Mouse (Mus musculus): Measurements from ENCODE around the gene Pcyt2.
A peak's percentile ranks its signal among the peaks of the same experiment; 100 is the strongest.

The Pcyt2 gene

DNA sequence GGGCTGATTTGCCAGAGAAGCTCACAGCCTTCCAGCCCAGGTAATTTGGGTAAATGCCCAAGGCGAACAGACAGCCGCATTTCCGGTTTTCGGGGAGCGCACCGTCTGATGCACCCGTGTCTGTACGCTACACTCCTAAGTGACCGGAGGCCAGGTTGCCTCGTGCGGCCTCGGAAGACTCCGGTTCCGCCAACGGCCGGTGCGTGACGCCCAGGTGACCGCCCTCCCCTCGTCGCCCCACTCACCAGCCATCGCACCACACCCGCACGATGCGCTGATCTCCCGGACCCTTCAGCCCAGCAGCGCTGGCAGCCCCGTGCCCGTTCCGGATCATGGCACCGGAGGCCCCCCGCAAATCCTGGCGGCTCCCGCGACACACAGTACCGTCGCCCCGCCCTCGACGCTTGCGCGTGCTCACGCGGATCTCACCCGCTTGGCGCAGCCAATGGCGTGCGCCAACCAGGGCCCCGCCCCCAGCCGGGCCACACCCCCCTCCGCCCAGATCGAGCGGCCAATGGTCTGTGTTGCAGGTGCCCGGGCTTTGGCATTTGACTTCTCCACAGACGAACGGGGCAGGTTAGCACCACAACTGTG, at the start of gene Pcyt2:
Pcyt2 (minus strand) TSS at position 418 of the 594 bp plus-strand sequence.
- peak; percentile 57 for ATAC-seq (ENCODE audit: insufficient number of reproducible peaks, low FRiP score, low TSS enrichment)

DNA sequence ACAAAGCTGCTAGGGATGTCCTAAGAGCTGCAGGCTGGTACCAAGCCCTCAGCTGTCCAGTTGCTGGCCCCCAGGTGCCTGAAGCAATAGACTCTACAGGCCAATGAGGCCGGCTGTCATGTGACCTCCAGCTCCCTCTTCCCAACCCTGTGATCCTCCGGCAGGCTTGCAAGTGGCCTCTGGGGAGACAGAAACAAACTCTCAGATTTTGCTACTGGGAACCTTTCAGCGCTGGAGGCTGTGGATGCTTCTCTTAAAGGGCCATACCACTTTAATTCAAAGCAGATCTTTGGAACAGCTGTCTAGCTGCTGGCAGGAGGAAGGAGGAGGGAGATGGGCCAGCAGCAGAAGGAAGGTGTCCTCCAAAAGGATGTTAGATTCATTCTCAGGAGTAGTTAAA, 48.9 kb upstream of the Pcyt2 start:
- ATAC-seq (ENCODE audit: insufficient number of reproducible peaks, low FRiP score, low TSS enrichment) = no peak

DNA sequence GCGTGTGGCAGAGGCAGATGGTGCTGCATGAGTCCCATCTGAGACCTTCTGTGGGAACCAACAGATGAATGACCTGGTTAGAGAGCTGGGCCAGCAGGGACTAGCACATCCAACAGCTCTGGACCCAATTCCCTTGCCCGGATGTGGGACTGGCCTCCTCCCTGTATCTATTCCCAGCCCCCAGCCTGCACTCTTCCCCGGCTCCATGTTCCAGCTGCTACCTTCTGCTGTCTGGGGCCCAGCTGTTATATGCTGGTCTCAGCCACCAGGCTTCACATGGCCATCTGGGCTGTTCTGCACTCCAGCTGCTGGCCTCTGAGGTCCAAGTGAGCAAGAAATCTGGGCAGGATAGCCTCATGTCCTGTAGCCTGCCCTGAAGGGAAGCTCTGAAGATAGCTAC, 47.7 kb upstream of the Pcyt2 start:
- ATAC-seq (ENCODE audit: insufficient number of reproducible peaks, low FRiP score, low TSS enrichment) = no peak

DNA sequence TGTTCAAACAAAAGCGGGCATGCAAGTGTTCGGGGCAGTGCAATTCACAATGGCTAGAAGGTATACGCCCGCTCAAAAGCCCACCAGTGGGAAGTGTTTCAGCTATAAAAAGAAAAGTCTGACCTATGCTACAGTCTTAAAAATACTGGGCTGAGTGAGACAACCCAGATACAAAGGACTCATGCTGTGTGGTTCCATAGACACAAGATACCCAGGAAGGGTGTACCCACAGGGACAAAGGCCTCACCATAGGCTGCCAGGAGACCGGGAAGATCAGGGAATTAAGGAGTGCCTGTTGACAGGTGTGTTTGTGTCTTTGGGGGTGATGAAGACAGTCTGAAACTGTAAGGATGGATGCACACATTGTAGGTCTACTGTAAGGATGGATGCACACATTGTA, 46.0 kb upstream of the Pcyt2 start:
- ATAC-seq (ENCODE audit: insufficient number of reproducible peaks, low FRiP score, low TSS enrichment) = no peak

DNA sequence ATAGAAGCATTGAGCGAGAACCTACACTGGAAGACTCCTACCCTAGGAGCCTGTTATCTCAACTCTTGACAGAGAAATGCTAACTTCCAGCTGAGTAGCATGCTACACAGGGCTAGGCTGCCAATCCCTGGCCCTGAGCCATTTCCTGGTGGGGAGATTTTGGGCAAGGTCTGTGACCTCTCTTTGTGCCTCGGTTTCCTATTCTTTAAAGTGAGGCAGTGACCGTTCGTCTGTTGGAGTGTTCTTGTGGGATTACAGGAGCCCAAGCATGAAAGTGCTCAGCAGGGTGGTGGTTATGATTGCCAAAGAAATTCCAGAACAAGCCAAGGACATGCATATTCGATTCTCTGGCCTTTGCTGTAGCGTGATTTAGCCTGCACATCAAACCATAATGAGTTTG, 45.0 kb upstream of the Pcyt2 start:
- no peak for ATAC-seq (ENCODE audit: insufficient number of reproducible peaks, low FRiP score, low TSS enrichment)

DNA sequence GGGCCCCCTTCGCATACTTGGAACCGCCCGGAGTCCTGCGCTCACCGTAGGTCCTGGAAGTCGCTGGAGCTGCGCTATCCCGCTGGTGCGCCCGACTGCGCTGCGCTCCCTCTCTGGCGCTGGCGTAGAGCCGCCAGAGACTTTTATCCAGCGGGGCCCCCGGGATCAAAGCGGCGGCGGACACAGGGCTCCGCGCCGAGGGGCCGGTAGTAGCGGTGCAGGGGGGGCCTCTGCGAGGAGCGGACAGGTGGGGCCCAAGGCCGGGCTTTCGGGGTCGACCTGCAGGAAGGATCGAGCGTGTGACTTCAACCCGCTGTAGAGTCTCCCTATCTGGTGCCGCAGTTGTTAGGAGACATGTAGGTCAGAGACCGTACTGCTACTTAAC, 43.3 kb upstream of the Pcyt2 start, which contains the start of gene Notum:
Notum (minus strand) TSS at position 100 of the 385 bp plus-strand sequence.
- ATAC-seq (ENCODE audit: insufficient number of reproducible peaks, low FRiP score, low TSS enrichment) = no peak

DNA sequence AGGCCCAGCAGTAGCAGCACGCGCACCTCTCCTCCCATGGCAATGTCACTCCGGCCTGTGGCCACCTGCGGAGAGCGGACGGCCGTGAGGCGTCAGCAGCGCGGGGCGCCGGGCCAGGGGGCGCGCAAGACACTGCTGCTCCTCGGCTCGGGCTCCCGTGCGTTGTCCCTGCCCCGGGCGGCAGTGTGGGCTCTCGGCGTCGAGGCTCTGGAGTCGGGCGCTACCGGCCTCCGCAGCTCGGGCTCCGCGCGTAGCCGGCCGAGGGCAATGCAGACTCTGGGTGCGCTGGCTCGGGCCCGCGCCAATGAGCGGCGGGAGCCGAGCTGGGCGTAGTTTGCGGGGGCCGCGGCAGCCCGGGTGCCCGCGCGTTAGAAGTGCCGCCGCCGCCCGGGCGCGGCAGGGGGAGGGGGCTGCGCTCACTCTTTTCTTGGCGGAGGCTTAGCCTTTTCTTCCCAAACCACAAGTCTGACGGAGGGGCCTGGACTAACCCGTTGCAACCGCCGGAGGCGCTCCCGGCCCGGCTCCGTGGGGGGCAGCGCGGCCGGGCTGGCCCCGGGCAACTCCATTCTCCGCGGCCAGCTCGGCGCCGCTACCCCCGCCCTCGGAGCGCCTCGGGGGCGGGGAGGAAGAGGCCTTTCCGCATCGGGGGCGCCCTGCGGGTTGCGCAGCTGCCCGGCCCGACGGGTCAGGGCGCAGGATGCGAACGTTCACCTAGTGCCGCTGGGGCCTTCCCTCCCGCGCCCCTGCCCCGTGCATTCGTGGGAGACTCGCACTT, 42.8 kb upstream of the Pcyt2 start:
- no peak for ATAC-seq (ENCODE audit: insufficient number of reproducible peaks, low FRiP score, low TSS enrichment)

DNA sequence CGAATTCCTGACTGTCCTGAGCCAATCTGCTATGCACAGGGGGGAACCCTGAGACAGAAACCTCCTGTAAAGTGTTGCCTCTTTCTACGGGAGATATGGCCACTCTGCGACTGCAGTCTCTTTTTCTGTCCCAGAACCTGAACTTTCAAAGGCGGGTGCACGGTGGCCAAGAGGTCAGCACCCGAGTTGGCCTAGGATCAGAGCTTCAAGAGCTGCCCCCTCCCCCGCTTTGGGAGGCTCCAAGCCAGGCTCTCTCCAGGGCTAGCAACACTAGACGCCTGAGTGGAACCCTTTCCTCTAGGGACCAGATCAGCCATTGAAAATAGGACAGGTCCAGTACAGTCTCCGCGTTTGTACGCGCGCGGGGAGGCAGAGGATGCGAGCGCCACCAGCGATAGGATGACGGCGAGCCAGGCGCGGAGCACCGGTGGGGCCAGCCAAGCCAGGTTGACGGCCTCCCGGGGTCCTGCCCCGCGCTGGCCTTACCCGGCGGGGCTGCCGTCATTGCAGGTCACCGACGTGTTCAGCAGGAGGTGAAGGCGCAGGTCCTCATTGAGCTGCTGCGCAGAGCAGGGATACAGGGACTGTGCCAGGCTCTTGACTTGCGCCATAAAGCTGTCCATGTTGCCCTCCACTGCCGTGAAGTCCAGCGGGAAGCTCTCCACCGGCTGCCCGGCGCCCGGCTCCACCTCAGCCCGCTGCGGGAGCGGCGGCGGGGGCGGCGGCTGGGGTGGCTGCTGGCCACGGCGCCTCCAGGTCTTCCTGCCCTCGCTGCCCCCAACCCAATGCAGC, 42.0 kb upstream of the Pcyt2 start:
- ATAC-seq (ENCODE audit: insufficient number of reproducible peaks, low FRiP score, low TSS enrichment) = no peak

DNA sequence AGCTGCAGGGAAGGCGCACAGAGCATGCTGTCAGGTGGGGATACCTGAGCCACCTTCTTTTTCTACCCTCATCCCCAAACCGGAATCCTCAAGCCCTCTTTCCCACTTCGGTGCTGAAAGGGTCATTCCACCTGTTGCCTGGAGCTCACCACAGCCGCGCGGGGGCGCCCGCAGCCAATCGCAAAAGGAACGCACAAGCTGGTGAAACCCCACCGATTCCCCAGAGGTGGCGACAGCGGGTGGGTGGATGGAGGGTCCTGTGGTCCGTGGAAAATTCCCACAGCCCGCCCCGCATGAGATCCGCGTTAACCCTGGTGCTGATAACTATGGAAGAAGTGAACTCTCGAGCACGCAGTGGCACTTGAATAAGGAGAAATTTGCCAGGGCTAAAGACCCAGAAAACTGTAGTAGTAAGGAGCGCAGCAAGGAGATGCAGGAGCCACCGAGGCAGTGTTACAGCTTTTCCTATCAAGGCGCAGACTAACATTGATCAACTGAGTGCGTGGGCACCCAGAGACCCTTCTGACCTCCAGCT, 41.2 kb upstream of the Pcyt2 start:
- ATAC-seq (ENCODE audit: insufficient number of reproducible peaks, low FRiP score, low TSS enrichment) = no peak

DNA sequence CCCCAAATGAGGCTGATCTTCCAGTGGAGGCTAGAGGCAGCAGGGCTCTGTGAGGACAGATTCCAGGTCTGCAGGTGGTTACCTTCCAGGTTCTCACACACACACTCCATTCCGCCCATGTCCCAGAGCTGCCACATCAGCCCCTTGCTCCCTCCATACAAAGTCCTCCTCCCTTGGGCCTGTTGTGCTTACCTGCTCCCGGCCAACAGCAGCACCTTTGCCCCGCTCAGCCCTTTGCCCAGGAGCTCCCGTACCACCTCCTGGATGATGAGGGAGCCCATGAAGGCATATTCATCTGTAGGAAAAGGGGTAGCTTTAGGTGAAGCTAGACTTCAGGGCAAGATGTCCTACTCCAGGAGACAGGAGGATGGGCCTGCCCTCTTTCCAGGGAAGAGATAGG, 39.6 kb upstream of the Pcyt2 start:
- ATAC-seq (ENCODE audit: insufficient number of reproducible peaks, low FRiP score, low TSS enrichment) = no peak

DNA sequence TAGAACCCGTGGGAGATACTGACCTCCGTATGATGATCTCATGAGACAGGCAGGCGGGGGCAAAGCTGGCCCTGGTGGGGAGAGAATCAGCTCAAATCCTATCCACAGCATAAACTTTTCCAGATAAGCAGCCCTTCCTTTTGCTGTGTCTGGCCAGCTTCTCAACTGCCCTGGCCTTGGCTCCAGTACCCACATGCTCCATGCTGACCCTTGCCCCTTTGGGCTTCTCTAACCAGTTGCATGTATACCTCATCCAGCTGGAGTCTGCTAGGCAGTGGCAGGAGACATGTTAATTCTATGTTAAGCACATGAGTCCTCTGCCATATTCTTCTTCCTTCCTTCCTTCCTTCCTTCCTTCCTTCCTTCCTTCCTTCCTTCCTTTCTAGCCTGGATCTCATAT, 37.0 kb upstream of the Pcyt2 start:
- no peak for ATAC-seq (ENCODE audit: insufficient number of reproducible peaks, low FRiP score, low TSS enrichment)

DNA sequence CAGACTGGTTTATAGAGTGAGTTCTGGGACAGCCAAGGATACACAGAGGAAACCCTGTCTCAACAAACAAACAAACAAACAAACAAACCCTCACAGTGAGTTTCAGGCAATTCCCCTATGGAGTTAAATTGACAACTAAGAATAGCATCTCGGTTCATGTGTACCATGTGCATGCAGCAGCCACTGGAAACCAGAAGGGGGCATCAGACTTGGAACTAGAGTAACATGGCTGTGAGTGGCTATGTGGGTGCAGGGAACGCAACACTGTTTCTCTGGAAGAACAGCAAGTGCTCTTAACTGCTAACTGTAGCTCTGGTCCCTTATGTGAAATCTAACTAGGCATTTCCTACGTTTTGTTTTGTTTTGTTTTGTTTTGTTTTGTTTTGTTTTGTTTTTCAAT, 34.1 kb upstream of the Pcyt2 start:
- no peak for ATAC-seq (ENCODE audit: insufficient number of reproducible peaks, low FRiP score, low TSS enrichment)

DNA sequence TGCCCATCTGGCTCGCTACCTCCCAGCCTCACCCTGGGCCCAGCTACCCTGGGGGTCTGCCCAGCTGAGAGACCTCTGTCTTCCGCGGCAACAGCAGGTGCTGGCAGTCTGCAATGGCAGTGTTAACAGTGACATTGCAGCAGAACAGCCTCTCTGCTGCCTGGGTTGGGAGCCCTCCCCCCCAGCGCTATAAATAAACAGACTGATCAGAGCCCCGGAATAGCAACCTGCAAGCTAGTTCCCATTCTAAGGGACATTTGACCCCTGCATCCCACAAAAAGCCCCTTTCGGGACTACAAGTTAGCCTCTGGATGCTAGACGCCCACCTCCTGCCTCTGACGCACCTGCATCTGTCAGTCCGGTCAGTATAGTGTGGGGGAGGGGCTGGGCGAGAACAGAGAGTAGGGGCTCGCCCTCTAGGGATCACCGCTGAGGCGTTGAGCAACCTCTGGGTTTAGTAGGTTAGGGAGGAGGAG, 30.3 kb upstream of the Pcyt2 start, which contains the start of gene Myadml2:
Myadml2 (minus strand) TSS at position 158 of the 476 bp plus-strand sequence.
- no peak for ATAC-seq (ENCODE audit: insufficient number of reproducible peaks, low FRiP score, low TSS enrichment)

DNA sequence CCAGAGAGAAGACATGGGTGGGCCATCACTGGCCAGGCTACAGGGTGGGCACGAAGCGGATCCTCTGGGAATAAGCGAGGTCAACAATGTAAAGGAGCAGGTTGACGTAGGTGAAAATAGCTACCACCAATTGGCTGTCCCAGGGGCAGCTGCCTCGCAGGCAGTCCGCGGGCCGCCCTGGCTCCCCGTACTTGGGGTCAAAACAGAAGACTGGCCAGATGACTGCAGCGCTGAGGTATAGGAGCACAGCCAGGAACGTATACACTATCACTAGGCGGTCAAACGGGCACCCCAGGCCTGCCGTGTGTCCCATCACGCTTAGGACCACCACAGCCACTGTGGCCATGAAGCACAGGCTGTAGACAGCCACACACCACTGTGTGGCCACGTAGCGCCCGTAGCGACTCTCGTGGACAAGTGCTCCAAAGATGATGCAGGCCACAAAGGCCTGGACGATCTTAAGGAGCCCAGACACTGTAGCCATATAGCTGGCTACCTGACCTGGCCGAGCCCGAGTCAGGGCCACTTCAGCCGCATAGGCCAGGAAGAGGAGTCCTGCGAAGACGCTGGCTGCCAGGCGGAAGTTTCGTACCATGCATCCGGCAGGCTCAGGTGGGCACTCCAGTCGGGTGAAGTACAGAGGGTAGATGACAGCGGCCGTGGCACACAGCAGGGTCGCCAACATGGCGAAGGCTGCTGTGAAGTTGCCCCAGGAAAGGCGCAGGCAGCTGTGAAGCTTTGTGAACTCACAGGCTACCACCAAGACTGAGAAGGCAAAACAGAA, 29.5 kb upstream of the Pcyt2 start:
- ATAC-seq (ENCODE audit: insufficient number of reproducible peaks, low FRiP score, low TSS enrichment) = no peak

DNA sequence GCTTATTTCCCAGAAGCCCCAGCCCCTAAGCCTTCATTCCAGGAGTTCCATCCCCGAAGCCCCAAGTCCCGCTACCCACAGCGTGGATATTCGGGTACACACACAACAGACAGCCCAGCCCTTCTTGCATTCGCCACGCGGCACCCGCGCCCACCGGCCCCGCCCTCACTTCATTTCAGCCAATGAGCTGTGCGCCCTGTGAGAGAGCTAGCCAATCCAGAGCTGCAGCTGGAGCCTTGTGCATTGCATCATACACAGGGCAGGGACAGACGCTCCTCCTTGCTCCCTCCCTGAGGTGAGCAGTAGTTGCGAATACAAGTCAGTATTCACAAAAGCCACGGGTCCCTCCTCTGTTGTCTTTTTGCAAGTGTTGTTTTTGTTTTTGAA, 25.9 kb upstream of the Pcyt2 start, which contains the start of gene Pycr1:
Pycr1 (minus strand) TSS at position 169 of the 387 bp plus-strand sequence.
- ATAC-seq (ENCODE audit: insufficient number of reproducible peaks, low FRiP score, low TSS enrichment) = peak; percentile 93

DNA sequence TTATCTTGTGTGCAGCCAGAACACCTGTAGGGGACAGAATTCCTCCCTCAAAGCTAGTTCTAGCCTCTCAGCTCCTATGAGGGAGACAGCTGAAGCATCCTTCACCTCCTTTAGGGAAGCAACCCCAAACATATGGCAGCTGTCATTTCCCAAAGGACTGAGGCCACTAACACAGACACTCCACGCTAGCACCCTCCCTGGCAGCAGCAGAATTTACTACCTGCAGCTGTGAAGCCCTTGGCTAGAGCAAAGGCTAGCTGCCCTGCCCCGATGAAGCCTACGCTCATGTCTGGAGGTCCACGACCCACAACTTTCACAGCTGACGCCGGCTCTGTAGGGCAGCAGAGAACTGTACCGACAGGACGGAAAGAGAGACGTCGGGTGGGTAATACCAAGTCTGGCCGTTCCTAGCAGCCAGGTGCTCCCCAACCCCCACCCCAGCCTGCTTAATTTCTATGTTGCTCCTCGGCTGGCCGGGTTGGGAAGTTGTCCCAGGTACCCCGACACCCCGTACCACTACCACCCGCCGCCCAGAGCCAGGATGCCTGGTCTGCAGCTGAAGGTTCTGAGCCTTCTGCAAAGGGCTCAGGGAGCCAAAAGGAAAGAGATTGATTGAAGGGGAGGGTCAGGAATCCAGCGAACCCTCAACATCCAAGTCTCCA, 25.3 kb upstream of the Pcyt2 start:
- ATAC-seq (ENCODE audit: insufficient number of reproducible peaks, low FRiP score, low TSS enrichment) = no peak

DNA sequence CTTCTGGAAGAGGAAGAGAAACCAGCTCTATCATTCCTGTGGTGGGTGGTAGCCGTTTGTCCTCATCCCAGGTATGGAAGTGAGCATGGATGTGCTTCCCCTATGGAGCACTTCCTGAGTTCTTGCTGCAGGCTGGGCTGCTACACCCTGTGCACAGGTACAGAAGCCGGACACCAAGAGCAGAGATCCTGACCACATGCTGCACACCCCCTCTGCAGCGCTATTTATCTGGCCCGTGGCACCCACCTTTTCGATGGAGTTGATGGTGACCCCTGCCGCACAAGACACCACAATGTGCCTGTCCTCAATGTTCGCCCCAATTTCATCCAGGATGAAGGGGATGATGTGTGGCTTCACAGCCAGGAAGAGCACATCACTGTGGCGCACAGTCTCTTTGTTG, 24.1 kb upstream of the Pcyt2 start:
- no peak for ATAC-seq (ENCODE audit: insufficient number of reproducible peaks, low FRiP score, low TSS enrichment)

DNA sequence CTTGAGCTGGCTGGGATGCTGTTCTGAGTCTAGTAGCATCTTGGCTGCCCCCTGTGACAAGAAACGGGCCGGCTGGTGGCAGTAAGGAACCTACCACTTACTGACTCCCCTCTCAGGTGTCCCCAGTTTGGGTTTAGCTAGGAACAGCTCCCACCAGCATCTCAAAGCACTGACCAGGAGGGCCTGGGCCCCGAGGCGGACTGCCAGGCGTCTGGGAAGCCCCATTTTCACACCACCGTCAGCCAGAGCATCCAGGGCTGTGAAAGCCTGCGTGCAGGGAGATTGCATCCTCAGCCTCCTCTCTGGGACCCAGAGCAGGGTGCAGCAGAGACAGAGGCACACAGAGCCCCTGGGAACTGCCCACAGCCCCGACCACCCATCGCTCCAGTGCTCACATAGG, 23.5 kb upstream of the Pcyt2 start:
- no peak for ATAC-seq (ENCODE audit: insufficient number of reproducible peaks, low FRiP score, low TSS enrichment)

DNA sequence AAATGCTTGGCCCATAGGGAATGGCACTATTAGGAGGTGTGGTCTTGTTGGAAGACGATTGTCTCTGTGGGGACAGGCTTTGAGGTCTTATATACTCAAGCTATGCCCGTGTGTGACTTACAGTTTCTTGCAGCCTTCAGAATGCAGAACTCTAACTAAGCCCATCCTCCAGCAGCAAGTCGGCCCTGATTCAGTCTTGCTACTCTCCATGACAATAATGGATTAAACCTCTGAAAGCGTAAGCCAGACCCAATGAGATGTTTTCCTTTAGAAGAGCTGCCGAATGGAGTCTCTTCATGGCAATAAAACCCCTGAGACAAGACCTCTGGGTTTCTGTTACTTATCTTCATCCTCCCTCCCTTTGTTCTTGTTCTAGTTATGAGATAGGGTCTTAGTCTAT, 17.1 kb upstream of the Pcyt2 start:
- ATAC-seq (ENCODE audit: insufficient number of reproducible peaks, low FRiP score, low TSS enrichment) = no peak
